Mouse (Mus musculus) Patski (cell line): ENCODE measurements at regions not wholly inside any gene's neighbourhood (a gene's known extent, or its start where the extent isn't known, plus 50 kb on each side); places are given as distances from the start of the nearest gene placed in this dataset.

Source experiments
- ATAC-seq: fragments of 100-300 bp; one replicate; pipeline ENCODE4 v1.8.0; 2021
- CTCF ChIA-PET: fragments of 350-600 bp; sonication (Branson Sonifier 250); formaldehyde crosslinking; loops from one replicate; lab custom pipeline; 2022; ENCODE audit warnings: inconsistent platforms; lab: Charles Lee
- POLR2A ChIA-PET: fragments of 350-600 bp; sonication (Branson Sonifier 250); formaldehyde crosslinking; loops from one replicate; lab custom pipeline; 2022; ENCODE audit warnings: antibody characterized with exemption, inconsistent platforms; lab: Charles Lee
- DNase-seq: peaks from one replicate; pipeline ENCODE4 v3.0.0-alpha.2; 2011; ENCODE audit warnings: low read depth, low spot score
- H3K27me3 ChIP-seq: fragments of 371-371 bp; one replicate; pipeline ENCODE4 v1.5.1; 2021
- CTCF ChIP-seq: fragments of 100-300 bp; IDR thresholded peaks from one replicate; pipeline ENCODE4 v1.5.1; 2021
- in situ Hi-C: fragments of 300-500 bp; cut with MboI; formaldehyde crosslinking; loops from 3 replicates; pipeline ENCODE4 v1.11.1; 2018; ENCODE audit warnings: low pct_unique_long_range_greater_than_20kb, mixed read lengths

DNA sequence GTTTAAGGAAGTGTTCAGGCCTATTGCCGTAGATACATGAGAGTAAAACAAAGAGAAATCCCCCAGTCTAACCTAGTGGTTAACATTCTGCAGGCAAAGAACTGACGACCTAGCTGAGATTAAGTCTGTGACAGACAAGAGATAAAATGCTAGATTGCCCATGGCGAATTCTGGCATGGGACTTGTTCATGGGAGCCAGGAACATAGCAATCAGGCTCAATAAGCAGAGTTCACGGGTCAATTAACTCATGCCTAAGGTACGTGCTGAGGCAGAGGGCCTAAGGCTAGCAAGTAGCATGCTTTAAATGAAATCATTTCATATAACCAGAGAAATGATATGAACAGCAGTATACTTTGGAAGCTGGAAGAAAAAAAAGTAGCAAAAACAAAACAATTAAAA is 1119.2 kb upstream of the Adgrl2 start:
- CTCF ChIA-PET = no interaction called here
- no peak for ATAC-seq

DNA sequence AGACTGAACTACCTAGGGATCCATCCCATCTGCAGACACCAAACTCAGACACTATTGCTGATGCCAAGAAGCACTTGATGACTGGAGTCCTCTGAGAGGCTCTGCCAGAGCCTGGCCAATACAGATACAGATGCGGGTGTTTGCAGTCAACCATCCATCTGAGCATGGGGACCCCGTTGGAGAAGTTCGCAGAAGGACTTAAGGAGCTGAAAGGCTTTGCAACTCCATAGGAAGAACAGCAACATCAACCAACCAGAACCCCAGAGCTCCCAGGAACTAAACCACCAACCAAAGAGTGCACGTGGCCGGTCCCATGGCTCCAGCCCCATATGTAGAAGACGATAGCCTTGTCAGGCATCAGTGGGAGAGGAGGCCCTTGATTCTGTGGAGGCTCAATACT is 1121.9 kb upstream of the Adgrl2 start:
- TF ChIP-seq CTCF = no peak
- ChIA-PET CTCF (no interaction called here), POLR2A (no interaction called here)
- DNase-seq = no peak
- no peaks in the 10 kb centered on the region for H3K27me3 ChIP-seq
- in situ Hi-C loops = no loop called here
- no peak for ATAC-seq

More for the DNA sequence above, 1119.2 kb upstream of the Adgrl2 start:
- DNase-seq = no peak
- no peak for TF ChIP-seq CTCF
- in situ Hi-C loops = no loop called here
- POLR2A ChIA-PET = no interaction called here
- no peaks in the 10 kb centered on the region for H3K27me3 ChIP-seq

DNA sequence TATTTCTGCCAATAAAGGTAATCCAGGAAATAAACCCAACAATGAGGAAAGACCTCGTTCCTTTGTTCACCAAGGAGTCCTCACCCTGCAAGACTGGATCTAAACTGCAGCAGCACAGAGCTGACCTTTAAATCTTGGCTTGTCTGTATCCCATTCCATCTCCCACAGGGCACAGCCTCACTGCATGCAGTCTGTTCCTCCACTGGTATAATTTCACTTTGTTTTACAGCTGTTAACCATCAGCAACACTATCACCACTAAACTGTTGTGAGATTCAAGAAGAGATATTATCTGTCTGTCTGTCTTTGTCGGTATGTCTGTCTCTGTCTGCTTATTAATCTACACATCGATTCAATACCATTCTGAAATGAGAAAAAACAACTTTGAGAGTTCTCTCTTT is 1129.5 kb upstream of the Adgrl2 start:
- CTCF ChIA-PET = no interaction called here
- no peaks in the 10 kb centered on the region for H3K27me3 ChIP-seq
- in situ Hi-C loops = no loop called here
- ATAC-seq = no peak
- POLR2A ChIA-PET = interaction anchor here (0.8 kb wide), 1 partner anchor 427 kb away, joined by 4 read pairs; no protein-coding TSS in a partner anchor
- TF ChIP-seq CTCF = no peak
- no peak for DNase-seq

DNA sequence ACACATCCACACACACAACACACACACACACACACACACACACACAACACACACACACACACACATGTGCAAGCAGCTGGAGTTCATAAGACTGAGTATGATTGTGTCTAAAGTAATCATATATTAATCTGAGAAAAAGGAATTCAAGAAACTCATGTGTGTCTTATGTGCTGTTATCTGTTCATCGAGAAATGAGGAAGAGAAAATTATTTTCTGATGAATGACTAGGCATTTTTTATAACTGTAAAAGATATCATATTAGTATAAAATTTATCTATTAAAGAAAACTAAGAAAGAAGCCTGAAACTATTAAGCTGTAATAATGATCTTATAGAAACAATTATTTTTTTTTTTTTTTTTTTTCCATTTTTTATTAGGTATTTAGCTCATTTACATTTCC is 1156.3 kb upstream of the Adgrl2 start:
- H3K27me3 ChIP-seq = no peaks in the 10 kb centered on the region
- ATAC-seq (no peak), DNase-seq (no peak)
- ChIA-PET POLR2A (no interaction called here), CTCF (no interaction called here)
- TF ChIP-seq CTCF = no peak
- in situ Hi-C loops = no loop called here

DNA sequence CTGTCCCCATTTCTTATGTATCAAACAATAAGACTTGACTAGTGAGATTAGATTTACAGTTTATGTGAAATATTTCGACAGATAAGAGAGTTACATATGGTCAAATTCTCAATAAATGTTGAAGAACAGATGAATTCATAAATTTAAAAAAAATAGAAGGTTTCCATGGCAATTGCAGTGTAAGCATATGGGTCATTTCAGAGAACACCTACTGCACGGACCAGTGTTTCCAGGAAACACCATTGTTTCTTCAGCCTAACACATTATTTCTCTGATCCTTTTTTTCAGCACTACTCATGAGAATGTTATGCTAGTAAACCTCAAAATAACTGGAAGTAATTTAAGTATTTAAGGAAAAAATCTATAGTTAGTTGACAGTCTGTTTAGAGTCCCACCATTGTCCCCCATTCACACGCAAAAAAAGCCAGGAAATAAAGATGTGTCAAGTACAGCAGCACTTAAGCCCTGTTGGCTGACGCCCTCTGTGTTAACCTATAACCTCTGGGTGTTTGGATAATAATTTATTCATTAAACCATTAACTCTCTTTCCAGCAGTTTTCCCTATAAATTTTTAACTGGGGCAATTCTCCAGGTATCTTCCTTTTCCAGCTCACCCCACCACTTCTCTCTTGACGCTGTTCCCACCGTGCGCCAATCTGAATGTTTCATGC is 1160.9 kb upstream of the Adgrl2 start:
- ChIA-PET POLR2A (no interaction called here), CTCF (interaction anchor here (1.4 kb wide), 1 partner anchor 14 kb away, joined by 3 read pairs; no protein-coding TSS in a partner anchor)
- no peak for TF ChIP-seq CTCF
- DNase-seq (no peak), ATAC-seq (no peak)
- in situ Hi-C loops = no loop called here
- H3K27me3 ChIP-seq = no peaks in the 10 kb centered on the region

DNA sequence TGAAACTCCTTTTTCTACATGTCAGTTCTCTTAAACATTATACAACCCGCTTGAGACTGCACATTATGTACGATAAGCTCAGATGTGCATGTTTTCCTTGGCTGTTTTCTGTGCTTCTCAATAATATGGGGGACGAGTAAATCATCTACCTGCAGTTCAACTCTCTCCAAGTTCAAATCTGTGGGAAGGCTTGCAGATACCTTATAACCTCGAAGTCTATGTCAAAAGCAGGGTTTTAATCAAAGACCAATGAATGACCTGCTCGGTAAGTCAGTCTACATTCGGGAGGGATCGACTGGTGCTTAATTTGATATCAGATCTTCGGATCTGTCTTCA is 1161.4 kb upstream of the Adgrl2 start:
- DNase-seq (no peak), ATAC-seq (no peak)
- in situ Hi-C loops = no loop called here
- CTCF ChIA-PET = interaction anchor here (1.4 kb wide), 1 partner anchor 14 kb away, joined by 3 read pairs; no protein-coding TSS in a partner anchor
- TF ChIP-seq CTCF = no peak
- H3K27me3 ChIP-seq = no peaks in the 10 kb centered on the region
- POLR2A ChIA-PET = no interaction called here

DNA sequence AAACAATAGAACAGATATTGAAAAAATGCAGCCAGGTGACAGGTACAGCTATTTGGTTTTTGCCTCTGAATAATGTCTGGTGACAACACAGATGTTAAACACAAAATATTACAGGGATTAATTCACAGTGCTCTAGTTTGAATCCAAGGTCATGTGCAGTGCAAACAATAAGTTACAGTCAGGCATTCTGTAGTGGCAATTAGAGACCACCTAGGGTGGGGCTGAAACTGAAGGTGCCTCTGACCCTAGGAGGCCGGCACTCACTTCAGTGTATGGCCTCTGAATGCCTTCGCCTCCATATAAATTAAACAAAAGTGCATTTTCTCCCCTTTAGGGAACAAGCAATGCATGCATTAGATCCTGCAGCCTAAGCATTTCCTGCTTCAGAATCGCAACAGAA is 1162.5 kb upstream of the Adgrl2 start:
- ATAC-seq = no peak
- no peak for TF ChIP-seq CTCF
- DNase-seq = no peak
- in situ Hi-C loops = no loop called here
- CTCF ChIA-PET = interaction anchor here (1.4 kb wide), 1 partner anchor 13 kb away, joined by 3 read pairs; no protein-coding TSS in a partner anchor
- POLR2A ChIA-PET = no interaction called here
- H3K27me3 ChIP-seq = no peaks in the 10 kb centered on the region

DNA sequence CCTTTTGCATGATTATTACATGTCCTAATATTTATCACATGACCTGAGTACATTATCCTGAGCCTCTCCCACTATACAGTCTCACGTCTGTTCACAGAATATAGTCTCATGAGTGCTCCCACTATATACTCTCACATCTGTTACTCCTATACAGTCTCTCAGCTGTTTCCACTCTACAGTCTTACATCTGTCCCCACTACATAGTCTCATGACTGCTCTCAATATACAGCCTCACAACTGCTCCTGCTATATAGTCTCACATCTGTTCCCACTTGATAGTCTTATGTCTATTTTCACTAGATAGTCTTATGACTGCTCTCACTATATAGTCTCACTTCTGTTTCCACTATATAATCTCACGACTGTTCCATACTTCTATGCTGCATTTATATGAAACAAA is 1195.5 kb upstream of the Adgrl2 start:
- DNase-seq (no peak), ATAC-seq (no peak)
- H3K27me3 ChIP-seq = no peaks in the 10 kb centered on the region
- in situ Hi-C loops = no loop called here
- ChIA-PET CTCF (no interaction called here), POLR2A (no interaction called here)
- no peak for TF ChIP-seq CTCF

DNA sequence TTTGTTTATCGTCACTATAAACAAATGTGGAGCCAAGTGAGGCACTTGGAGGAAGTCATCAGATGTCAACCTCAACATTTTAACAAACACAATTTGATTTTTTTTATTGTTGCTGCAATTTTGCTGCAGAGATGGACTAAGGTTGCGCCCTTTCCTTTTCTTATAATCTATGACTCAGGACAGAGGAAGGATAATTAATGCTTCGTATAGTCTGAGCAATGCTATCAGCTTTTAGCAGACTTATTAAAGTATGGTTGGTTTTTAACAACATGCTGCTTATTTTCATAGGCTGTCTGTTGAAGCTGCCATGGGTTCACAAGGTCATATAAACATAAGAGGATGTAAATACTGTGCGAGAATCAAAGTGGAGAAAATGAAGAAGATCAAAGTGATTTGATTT is 1202.8 kb upstream of the Adgrl2 start:
- no peaks in the 10 kb centered on the region for H3K27me3 ChIP-seq
- POLR2A ChIA-PET = no interaction called here
- in situ Hi-C loops = no loop called here
- ATAC-seq = no peak
- TF ChIP-seq CTCF = no peak
- DNase-seq = no peak
- CTCF ChIA-PET = no interaction called here

DNA sequence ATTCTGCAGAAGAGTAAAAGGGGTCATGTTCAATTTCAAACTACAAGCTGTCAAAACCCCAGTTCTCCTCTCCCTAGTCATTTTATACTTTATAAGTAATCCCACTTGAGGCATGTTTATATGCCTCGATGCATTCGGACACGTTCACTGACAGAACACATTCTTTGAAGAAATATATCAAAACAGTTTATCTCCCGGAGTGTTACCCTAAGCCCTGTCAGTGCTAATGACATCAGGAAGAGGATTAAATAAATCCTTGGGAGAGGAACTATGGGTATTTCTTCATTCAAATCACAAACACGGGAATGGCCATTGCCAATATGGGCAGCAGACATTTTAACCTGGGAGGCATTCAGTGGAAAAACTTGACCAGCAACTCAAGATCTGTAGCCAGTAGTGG is 1208.1 kb upstream of the Adgrl2 start:
- DNase-seq = no peak
- TF ChIP-seq CTCF = no peak
- ChIA-PET POLR2A (no interaction called here), CTCF (interaction anchor here (0.9 kb wide), 1 partner anchor 10 kb away, joined by 3 read pairs; no protein-coding TSS in a partner anchor)
- in situ Hi-C loops = no loop called here
- H3K27me3 ChIP-seq = no peaks in the 10 kb centered on the region
- ATAC-seq = no peak

DNA sequence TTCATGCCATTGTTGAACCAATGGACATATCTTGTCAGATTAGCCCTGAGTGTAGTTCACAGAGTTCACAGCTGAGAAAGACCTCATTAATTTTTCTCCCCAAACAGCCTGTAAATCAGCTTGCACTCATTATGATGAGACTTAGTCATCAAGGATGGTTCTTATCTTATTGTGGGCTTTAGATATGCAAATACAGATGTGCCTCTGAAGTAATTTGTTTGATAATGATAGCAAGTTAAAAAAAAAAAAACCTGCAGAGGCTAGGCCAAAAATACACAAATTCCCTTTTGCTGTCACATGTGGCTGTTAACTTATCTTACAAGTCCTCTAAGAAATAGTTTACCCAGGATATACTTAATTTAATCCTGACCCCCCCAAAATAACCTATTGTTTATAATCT is 1215.5 kb upstream of the Adgrl2 start:
- DNase-seq = no peak
- in situ Hi-C loops = no loop called here
- no peak for TF ChIP-seq CTCF
- H3K27me3 ChIP-seq = no peaks in the 10 kb centered on the region
- ChIA-PET CTCF (interaction anchor here (0.9 kb wide), 1 partner anchor 8 kb away, joined by 3 read pairs; no protein-coding TSS in a partner anchor), POLR2A (no interaction called here)
- no peak for ATAC-seq
